Mouse (Mus musculus) midbrain, postnatal 0 days (tissue): ENCODE results near the gene Cd59b. TPM values are rescaled to one million over a fixed set of nuclear protein-coding genes. Genes with fewer than 3 reads are reported as not detected.
"Not testable (repeated sequence)": the region's sequence is repeated elsewhere in the genome, so short reads cannot be mapped to it uniquely, and the experiment has no call there.

Experiments
- ATAC-seq: fragments of 200-750 bp; cut with Nextera tagmentation; 2 replicates; pipeline ENCODE4 v1.8.0; 2017; ENCODE audit warnings: moderate number of reproducible peaks, mild to moderate bottlenecking, moderate TSS enrichment, moderate library complexity; ENCODE audit not compliant: low FRiP score
- DNase-seq: peaks from one replicate; pipeline ENCODE4 v3.0.0-alpha.2; 2015; ENCODE audit warnings: low spot score
- H3K27ac ChIP-seq: fragments of 300-500 bp; sonication (generic); 2 replicates; pipeline ENCODE4 v1.5.1; 2014; ENCODE audit warnings: low read depth, mild to moderate bottlenecking, low read length, mixed read lengths
- H3K27me3 ChIP-seq: fragments of 300-500 bp; sonication (generic); 2 replicates; pipeline ENCODE4 v1.6.1; 2014; ENCODE audit warnings: low read length, control low read depth, mixed read lengths; ENCODE audit not compliant: insufficient read depth
- H3K36me3 ChIP-seq: fragments of 300-500 bp; sonication (generic); 2 replicates; pipeline ENCODE4 v1.6.1; 2014; ENCODE audit warnings: low read length, control low read depth, mixed read lengths; ENCODE audit not compliant: insufficient read depth
- H3K4me1 ChIP-seq: fragments of 300-500 bp; sonication (generic); 2 replicates; pipeline ENCODE4 v1.6.1; 2014; ENCODE audit warnings: mild to moderate bottlenecking, control low read depth, antibody characterized with exemption, low read length, mixed read lengths; ENCODE audit not compliant: insufficient read depth
- H3K4me2 ChIP-seq: fragments of 300-500 bp; sonication (generic); 2 replicates; pipeline ENCODE4 v1.6.1; 2014; ENCODE audit warnings: low read depth, mild to moderate bottlenecking, low read length, mixed read lengths; ENCODE audit not compliant: poor library complexity, severe bottlenecking
- H3K4me3 ChIP-seq: fragments of 300-500 bp; sonication (generic); 2 replicates; pipeline ENCODE4 v1.5.1; 2014; ENCODE audit warnings: low read depth, mild to moderate bottlenecking, low read length, moderate library complexity
- H3K9ac ChIP-seq: fragments of 300-500 bp; sonication (generic); replicated peaks from 2 replicates; pipeline ENCODE4 v1.6.1; 2014; ENCODE audit warnings: mild to moderate bottlenecking, low read length, moderate library complexity, mixed read lengths; ENCODE audit not compliant: poor library complexity, severe bottlenecking
- H3K9me3 ChIP-seq: fragments of 300-500 bp; sonication (generic); 2 replicates; pipeline ENCODE4 v1.6.1; 2016; ENCODE audit warnings: low read length, control low read depth
- CTCF ChIP-seq: IDR thresholded peaks from 2 replicates; pipeline ENCODE4 v1.5.1; 2016; ENCODE audit warnings: antibody characterized with exemption, mild to moderate bottlenecking
- WGBS: fragments of 180-500 bp; shearing (Covaris S2); extraction: QIAGEN DNeasy Blood & Tissue Kit; methylation state at CpG from one replicate; pipeline ENCODE4 v1.1.7; 2014; 5-methylcytosine and 5-hydroxymethylcytosine counted together
- polyA plus RNA-seq: library from polyadenylated mRNA; unstranded; fragments of >200 nt; fragmentation: Nextera tagmentation; extraction: Ambion mirVana; gene quantifications from 2 replicates; pipeline ENCODE4 v1.2.1, GENCODE M21; 2015
- total RNA-seq: library from RNA; depleted of rRNA; stranded (reverse); fragments of >200 nt; gene quantifications from 2 replicates; pipeline ENCODE4 v1.2.3, GENCODE M21; 2014

Gene Cd59b
- total and polyA plus RNA-seq, 2 experiments from 2014 or later, result 2.4 TPM; not detected in 1

GRCm38 (mm10) chr2:104082474-104082873, 12.8 kb downstream of the Cd59b start:
- Histone ChIP-seq H3K27me3 (no peaks in the 10 kb centered on the region), H3K9me3 (no peaks in the 10 kb centered on the region), H3K4me1 (no peaks in the 10 kb centered on the region), H3K4me2 (no peak overlapping the region), H3K36me3 (no peaks in the 10 kb centered on the region), H3K27ac (no peak overlapping the region), H3K9ac (no peak overlapping the region), H3K4me3 (no peak overlapping the region)
- no peak for TF ChIP-seq CTCF
- ATAC-seq, result no peak
- no peak for DNase-seq

GRCm38 (mm10) chr2:104084027-104084426, 14.4 kb downstream of the Cd59b start:
- not testable (repeated sequence) for H3K27me3 ChIP-seq, H3K9me3 ChIP-seq, H3K4me2 ChIP-seq, H3K36me3 ChIP-seq, H3K9ac ChIP-seq, H3K4me1 ChIP-seq, H3K4me3 ChIP-seq, H3K27ac ChIP-seq, DNase-seq, ATAC-seq

DNA sequence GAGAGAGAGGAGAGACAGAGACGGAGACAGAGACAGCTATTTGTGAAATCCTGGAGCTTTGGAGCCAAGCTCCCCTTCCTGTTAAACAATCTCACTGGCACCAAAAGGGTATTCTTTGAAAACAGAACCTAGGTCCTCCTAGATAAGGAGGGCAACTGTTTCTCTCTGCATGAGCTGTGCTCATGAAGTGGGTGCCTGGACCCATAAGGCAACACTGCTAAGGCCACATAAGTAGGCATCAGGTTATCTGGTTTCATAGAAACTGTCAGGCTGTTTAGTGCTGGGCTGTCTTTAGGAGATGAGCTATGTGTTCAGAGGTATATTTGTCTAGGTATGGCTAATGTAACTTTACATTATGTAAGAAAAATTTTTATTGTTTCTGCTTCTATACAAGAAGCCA, 17.9 kb downstream of the Cd59b start:
- ATAC-seq, DNase-seq, H3K27ac ChIP-seq, H3K9me3 ChIP-seq, H3K27me3 ChIP-seq, H3K36me3 ChIP-seq, H3K4me2 ChIP-seq, H3K4me1 ChIP-seq, H3K4me3 ChIP-seq, H3K9ac ChIP-seq: not testable (repeated sequence)
- 95% methylated on average over 1 of the region's 1 CpGs for WGBS

- Histone ChIP-seq H3K4me3 (no peak overlapping the region), H3K4me1 (no peaks in the 10 kb centered on the region), H3K27me3 (no peaks in the 10 kb centered on the region), H3K9ac (no peak overlapping the region), H3K9me3 (no peaks in the 10 kb centered on the region), H3K27ac (no peak overlapping the region), H3K36me3 (no peaks in the 10 kb centered on the region), H3K4me2 (no peak overlapping the region)
- WGBS, result 84% methylated on average over 2 of the region's 2 CpGs
- ATAC-seq (no peak), DNase-seq (no peak)
- TF ChIP-seq CTCF, result no peak
These were observed 23.7 kb downstream of the Cd59b start for GRCm38 (mm10) chr2:104093305-104093704.

GRCm38 (mm10) chr2:104095741-104096213, 26.1 kb downstream of the Cd59b start, which contains the start of gene Cd59a:
Gene Cd59a (plus strand): TSS chr2:104095801.
- Histone ChIP-seq H3K4me2 (peak within 1 kb of the TSS; percentile 58), H3K9me3 (no peaks in the 10 kb centered on the region), H3K27me3 (no peaks in the 10 kb centered on the region), H3K27ac (peak within 1 kb of the TSS; percentile 62), H3K4me3 (peak within 1 kb of the TSS; percentile 36), H3K9ac (peak within 1 kb of the TSS; percentile 42; the same call in 1 of the 2 replicates), H3K4me1 (no peaks in the 10 kb centered on the region), H3K36me3 (no peaks in the 10 kb centered on the region)
- DNase-seq, result peak; percentile 78
- ATAC-seq, result peak; percentile 84
- TF ChIP-seq CTCF, result no peak
- WGBS, result 3% methylated on average over 15 of the region's 15 CpGs

DNA sequence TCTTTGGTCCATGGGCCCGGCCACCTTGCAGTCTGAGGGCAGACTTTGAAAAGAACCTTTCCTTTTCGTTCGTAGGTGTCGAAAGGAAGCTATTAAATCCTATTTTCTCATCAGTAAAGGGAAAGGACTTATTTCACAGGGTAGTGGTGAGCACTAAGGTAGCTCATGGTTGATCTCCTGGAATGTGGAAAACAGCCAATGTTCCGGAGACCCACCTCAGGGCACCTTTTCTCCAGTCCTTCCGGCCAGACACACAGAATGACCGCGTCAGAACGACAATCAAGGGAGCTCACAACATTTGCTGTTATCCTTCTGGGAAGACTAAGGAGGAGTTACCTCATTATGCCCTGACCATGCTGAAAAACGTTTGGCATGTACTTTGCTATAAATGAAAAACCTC, 26.6 kb downstream of the Cd59b start:
- no peak for ATAC-seq

GRCm38 (mm10) chr2:104096796-104097195, 27.1 kb downstream of the Cd59b start:
- not testable (repeated sequence) for DNase-seq, H3K27ac ChIP-seq, H3K4me2 ChIP-seq, H3K9ac ChIP-seq, H3K9me3 ChIP-seq, ATAC-seq, H3K4me3 ChIP-seq, H3K27me3 ChIP-seq, H3K4me1 ChIP-seq, H3K36me3 ChIP-seq
- 56% methylated on average over 1 of the region's 1 CpGs for WGBS

More for the DNA sequence above, 26.6 kb downstream of the Cd59b start:
- no peak for TF ChIP-seq CTCF
- Histone ChIP-seq H3K4me3 (peak overlapping the region; percentile 36), H3K27me3 (no peaks in the 10 kb centered on the region), H3K9ac (peak overlapping the region; percentile 42; the same call in 1 of the 2 replicates), H3K4me1 (no peaks in the 10 kb centered on the region), H3K36me3 (no peaks in the 10 kb centered on the region), H3K4me2 (peak overlapping the region; percentile 58), H3K27ac (peak overlapping the region; percentile 62; the same call in 1 of the 2 replicates), H3K9me3 (no peaks in the 10 kb centered on the region)
- no peak for DNase-seq
- whole genome bisulfite sequencing, result 41% methylated on average over 10 of the region's 10 CpGs

GRCm38 (mm10) chr2:104097396-104097795, 27.7 kb downstream of the Cd59b start:
- not testable (repeated sequence) for DNase-seq, H3K27me3 ChIP-seq, H3K27ac ChIP-seq, H3K9ac ChIP-seq, H3K4me3 ChIP-seq, H3K4me2 ChIP-seq, H3K9me3 ChIP-seq, H3K36me3 ChIP-seq, H3K4me1 ChIP-seq, ATAC-seq
- WGBS, result 96% methylated on average over 4 of the region's 4 CpGs
